Comparison of ENCODE assay signal across 24 mouse cellular contexts in genomic region chr15:94771691-94772090, GRCm38 (mm10).
DNase-seq lines count a peak whose midpoint lies in the region; ATAC-seq and TF ChIP-seq lines count a peak whose summit lies in the region.
"Had no signal": no experiment of that assay in that cellular context is flagged by ENCODE, and none has a peak within 500 bp of the region (broad histone marks: within the 10 kb centered on the region; RNA-seq: fewer than 3 reads in every experiment).

No protein-coding gene starts in this region.

- peaks cover 20% of the 10 kb centered on the region for H3K4me1 ChIP-seq in cerebellum, adult 2 months (ENCODE audit: control insufficient read depth, insufficient read depth, low read length)
- peaks cover 16% of the 10 kb centered on the region for H3K4me1 ChIP-seq in forebrain, embryonic 15.5 days
- H3K4me1 ChIP-seq in forebrain, embryonic 10.5 days: peaks cover 12% of the 10 kb centered on the region
- peaks cover 12% of the 10 kb centered on the region for H3K4me1 ChIP-seq in forebrain, embryonic 16.5 days (replicated peaks; ENCODE audit: control insufficient read depth, insufficient read depth, low read length)
- H3K4me1 ChIP-seq in liver, embryonic 11.5 days (replicated peaks; ENCODE audit: control insufficient read depth, insufficient read depth, low read length): no peaks in the 10 kb centered on the region
- H3K4me1 ChIP-seq: heart, embryonic 12.5 days; midbrain, embryonic 15.5 days had no signal

- no peaks in the 10 kb centered on the region for H3K27me3 ChIP-seq in cerebellum, adult 2 months (ENCODE audit: control insufficient read depth, insufficient read depth, low read length)
- H3K27me3 ChIP-seq in forebrain, embryonic 15.5 days: no peaks in the 10 kb centered on the region
- H3K27me3 ChIP-seq in forebrain, embryonic 10.5 days (ENCODE audit: poor library complexity, severe bottlenecking): no peaks in the 10 kb centered on the region
- H3K27me3 ChIP-seq in forebrain, embryonic 16.5 days (replicated peaks; ENCODE audit: control insufficient read depth, insufficient read depth, low read length): no peaks in the 10 kb centered on the region
- H3K27me3 ChIP-seq in liver, embryonic 11.5 days (replicated peaks; ENCODE audit: control insufficient read depth, insufficient read depth, low read length): no peaks in the 10 kb centered on the region
- H3K27me3 ChIP-seq: heart, embryonic 12.5 days; Patski had no signal

- no peak overlapping the region for H3K9ac ChIP-seq in forebrain, embryonic 15.5 days (replicated peaks)
- no peak overlapping the region for H3K9ac ChIP-seq in forebrain, embryonic 16.5 days (replicated peaks; ENCODE audit: low read depth, low read length)
- H3K9ac ChIP-seq in liver, embryonic 11.5 days (ENCODE audit: low read depth, low read length): no peak overlapping the region
- H3K9ac ChIP-seq: heart, embryonic 12.5 days; limb, embryonic 13.5 days; liver, embryonic 14.5 days; midbrain, embryonic 15.5 days had no signal

- ATAC-seq in forebrain, embryonic 15.5 days (replicated peaks): no peak
- ATAC-seq in forebrain, embryonic 16.5 days: peak; percentile 37; the same call in 1 of the 2 replicates
- no peak for ATAC-seq in liver, embryonic 11.5 days (replicated peaks; ENCODE audit: low FRiP score)
- ATAC-seq: activated CD4-positive, CD25-positive, alpha-beta regulatory T cell, adult 4 months; inflammation-experienced regulatory T-cells, adult 6 months; midbrain, embryonic 15.5 days; Patski had no signal

- H3K4me3 ChIP-seq in cerebellum, adult 2 months (replicated peaks; ENCODE audit: insufficient read depth, low read depth, low read length): peak overlapping the region; percentile 12
- no peak overlapping the region for H3K4me3 ChIP-seq in forebrain, embryonic 15.5 days
- H3K4me3 ChIP-seq in forebrain, embryonic 10.5 days: no peak overlapping the region
- no peak overlapping the region for H3K4me3 ChIP-seq in forebrain, embryonic 16.5 days (replicated peaks; ENCODE audit: low read length)
- H3K4me3 ChIP-seq in liver, embryonic 11.5 days (ENCODE audit: low read depth, low read length): no peak overlapping the region
- H3K4me3 ChIP-seq: embryonic facial prominence, embryonic 10.5 days; heart, embryonic 12.5 days; limb, embryonic 13.5 days; midbrain, embryonic 15.5 days had no signal

- H3K4me2 ChIP-seq in forebrain, embryonic 15.5 days (replicated peaks): no peak overlapping the region
- 0 out of 2 replicates have a peak overlapping the region, but pooled peaks have one; percentile 20 for H3K4me2 ChIP-seq in forebrain, embryonic 16.5 days (ENCODE audit: low read length)
- no peak overlapping the region for H3K4me2 ChIP-seq in liver, embryonic 11.5 days
- H3K4me2 ChIP-seq: heart, embryonic 12.5 days; limb, embryonic 13.5 days; midbrain, embryonic 15.5 days had no signal

- no peaks in the 10 kb centered on the region for H3K9me3 ChIP-seq in forebrain, embryonic 15.5 days
- H3K9me3 ChIP-seq in forebrain, embryonic 10.5 days: peaks cover 7% of the 10 kb centered on the region; the same call in 1 of the 2 replicates
- peaks cover 4% of the 10 kb centered on the region; the same call in 1 of the 2 replicates for H3K9me3 ChIP-seq in forebrain, embryonic 16.5 days (ENCODE audit: control insufficient read depth, low read length)
- H3K9me3 ChIP-seq in liver, embryonic 11.5 days (ENCODE audit: control insufficient read depth, low read length): no peaks in the 10 kb centered on the region
- H3K9me3 ChIP-seq: embryonic facial prominence, embryonic 10.5 days; heart, embryonic 12.5 days; midbrain, embryonic 15.5 days had no signal

- no peaks in the 10 kb centered on the region for H3K36me3 ChIP-seq in forebrain, embryonic 15.5 days
- no peaks in the 10 kb centered on the region for H3K36me3 ChIP-seq in forebrain, embryonic 10.5 days (replicated peaks)
- H3K36me3 ChIP-seq in forebrain, embryonic 16.5 days (ENCODE audit: control insufficient read depth, insufficient read depth): no peaks in the 10 kb centered on the region
- no peaks in the 10 kb centered on the region for H3K36me3 ChIP-seq in liver, embryonic 11.5 days (ENCODE audit: control insufficient read depth, insufficient read depth, low read length)
- H3K36me3 ChIP-seq: embryonic facial prominence, embryonic 10.5 days; heart, embryonic 12.5 days; limb, embryonic 13.5 days; midbrain, embryonic 15.5 days had no signal

- intact Hi-C loops in left cerebral cortex, postnatal 4 days (cut with DNase I): loop anchor here (10.0 kb wide), 1 partner anchor 303 kb away; no protein-coding TSS in a partner anchor

- 61% methylated on average over 19 of the region's 19 CpGs for WGBS in cerebellum, adult 2 months
- 56% methylated on average over 19 of the region's 19 CpGs for WGBS in forebrain, embryonic 15.5 days
- 95% methylated on average over 19 of the region's 19 CpGs for WGBS in forebrain, embryonic 10.5 days
- 55% methylated on average over 19 of the region's 19 CpGs for WGBS in forebrain, embryonic 16.5 days
- WGBS in liver, embryonic 11.5 days: 86% methylated on average over 19 of the region's 19 CpGs

- peak in 1 of 2 experiments; percentile 17 for DNase-seq in cerebellum, adult 2 months
- no peak for DNase-seq in cerebellum, adult 11 months
- no peak for DNase-seq in forebrain, embryonic 10.5 days (ENCODE audit: extremely low spot score, low spot score)
- DNase-seq in left cerebral cortex, postnatal 4 days: peak; percentile 48
- no peak for DNase-seq in left cerebral cortex, adult 11 months (ENCODE audit: low spot score)
- no peak for DNase-seq in liver, embryonic 11.5 days (ENCODE audit: low spot score)
- DNase-seq: adrenal gland, postnatal 14 days; gastrocnemius, postnatal 10 days; heart, adult 11 months; heart, postnatal 14 days; kidney, adult 2 months; kidney, postnatal 10 days; right cerebral cortex, postnatal 4 days had no signal

- TF ChIP-seq CTCF in cerebellum, adult 2 months (IDR thresholded peaks at IDR 0.05; ENCODE audit: borderline replicate concordance, insufficient read depth, low read depth, low read length): no peak

- no peak overlapping the region for H3K27ac ChIP-seq in cerebellum, adult 2 months (ENCODE audit: insufficient read depth, low read length)
- H3K27ac ChIP-seq in forebrain, embryonic 15.5 days (replicated peaks): peak overlapping the region; percentile 22; the same call in 1 of the 2 replicates
- H3K27ac ChIP-seq in forebrain, embryonic 10.5 days: no peak overlapping the region
- H3K27ac ChIP-seq in forebrain, embryonic 16.5 days (ENCODE audit: low read length): peak overlapping the region; percentile 13
- no peak overlapping the region for H3K27ac ChIP-seq in liver, embryonic 11.5 days (ENCODE audit: low read depth, low read length)
- H3K27ac ChIP-seq: embryonic facial prominence, embryonic 10.5 days; limb, embryonic 13.5 days; liver, embryonic 14.5 days; midbrain, embryonic 15.5 days; stomach, postnatal 0 days had no signal

- no peak for TF ChIP-seq POLR2A in cerebellum, adult 2 months (IDR thresholded peaks at IDR 0.05; ENCODE audit: borderline replicate concordance, insufficient read depth, low read length)

Comparison
In these comparisons a context has a peak if more than half of its experiments do, and no peak if none do; other contexts are left out.
1. H3K27ac ChIP-seq: peak in forebrain, embryonic 15.5 days (single experiment) and forebrain, embryonic 16.5 days (single experiment); none in cerebellum, adult 2 months (single experiment), forebrain, embryonic 10.5 days (single experiment) and liver, embryonic 11.5 days (single experiment).